Mouse (Mus musculus): ENCODE measurements around the gene Gm5861.
"Not testable (repeated sequence)": the region's sequence is repeated elsewhere in the genome, so short reads cannot be mapped to it uniquely, and the experiment has no call there.

The Gm5861 gene

DNA sequence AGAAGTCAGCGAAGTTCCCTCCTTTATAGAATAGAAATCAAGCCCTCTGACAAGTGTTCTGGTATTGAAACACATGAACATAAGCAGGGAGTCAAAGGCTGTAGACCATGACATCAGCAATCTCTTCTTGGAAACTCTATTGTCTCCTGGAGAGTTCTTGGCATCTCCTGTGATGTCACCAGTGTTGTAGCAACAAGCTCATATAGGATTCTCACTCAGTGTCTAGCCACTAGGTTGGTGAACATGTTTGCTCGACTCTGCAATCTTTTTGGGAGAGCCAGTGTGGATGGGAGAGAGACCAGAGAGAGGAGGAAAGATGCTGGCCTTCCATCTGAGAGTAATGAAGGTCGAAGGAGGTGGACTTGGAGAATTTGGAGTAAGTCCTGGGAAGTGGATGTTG is at the start of gene Gm5861:
Gene Gm5861, plus strand, starts transcription at position 301 of the 400 bp plus-strand sequence.
- DNase-seq (ENCODE audit: low spot score in 2 of 2) = not testable (repeated sequence)

- not testable (repeated sequence) for DNase-seq (ENCODE audit: low spot score in 2 of 2)
Observed at GRCm38 (mm10) chr5:11138031-11138430, 44.8 kb upstream of the Gm5861 start.
